Mouse (Mus musculus): ENCODE measurements at regions not wholly inside any gene's neighbourhood (a gene's known extent, or its start where the extent isn't known, plus 50 kb on each side); places are given as distances from the start of the nearest gene placed in this dataset.

GRCm38 (mm10) chr4:127522151-127522550 is 164.2 kb upstream of the Gjb5 start:
- no peak for DNase-seq (ENCODE audit: low spot score in 2 of 2)

- no peak for DNase-seq (ENCODE audit: low spot score in 2 of 2)
These were observed 160.0 kb upstream of the Gjb5 start for GRCm38 (mm10) chr4:127517978-127518377.

- peak; percentile 53 to 63 for DNase-seq (ENCODE audit: low spot score in 2 of 2)
These were observed 159.6 kb upstream of the Gjb5 start for GRCm38 (mm10) chr4:127517539-127517938.

- peak; percentile 77 to 84 for DNase-seq (ENCODE audit: low spot score in 2 of 2)
These were observed 152.0 kb upstream of the Gjb5 start for GRCm38 (mm10) chr4:127509936-127510335.

GRCm38 (mm10) chr4:127502621-127503020 is 144.6 kb upstream of the Gjb5 start:
- no peak for DNase-seq (ENCODE audit: low spot score in 2 of 2)

- DNase-seq (ENCODE audit: low spot score in 2 of 2): no peak
These were observed 143.9 kb upstream of the Gjb5 start for GRCm38 (mm10) chr4:127501881-127502280.

- DNase-seq (ENCODE audit: low spot score in 2 of 2): no peak
These were observed 129.2 kb upstream of the Gjb5 start for GRCm38 (mm10) chr4:127487016-127487780.

- no peak for DNase-seq (ENCODE audit: low spot score in 2 of 2)
These were observed 127.3 kb upstream of the Gjb5 start for GRCm38 (mm10) chr4:127485238-127485637.

- no peak for DNase-seq (ENCODE audit: low spot score in 2 of 2)
These were observed 124.5 kb upstream of the Gjb5 start for GRCm38 (mm10) chr4:127482461-127482860.

- no peak for DNase-seq (ENCODE audit: low spot score in 2 of 2)
These were observed 122.4 kb upstream of the Gjb5 start for GRCm38 (mm10) chr4:127480339-127480738.

- DNase-seq (ENCODE audit: low spot score in 2 of 2): no peak
These were observed 111.9 kb upstream of the Gjb5 start for GRCm38 (mm10) chr4:127469877-127470276.

- no peak for DNase-seq (ENCODE audit: low spot score in 2 of 2)
These were observed 96.6 kb upstream of the Gjb5 start for GRCm38 (mm10) chr4:127454511-127455119.

GRCm38 (mm10) chr4:127452081-127452480 is 94.1 kb upstream of the Gjb5 start:
- DNase-seq (ENCODE audit: low spot score in 2 of 2): no peak

GRCm38 (mm10) chr4:127445300-127445699 is 87.3 kb upstream of the Gjb5 start:
- DNase-seq (ENCODE audit: low spot score in 2 of 2): no peak

GRCm38 (mm10) chr4:127444056-127444455 is 86.1 kb upstream of the Gjb5 start:
- DNase-seq (ENCODE audit: low spot score in 2 of 2): no peak

GRCm38 (mm10) chr4:127442001-127442400 is 84.0 kb upstream of the Gjb5 start:
- peak in 1 of 2 experiments; percentile 46 for DNase-seq (ENCODE audit: low spot score in 2 of 2)

GRCm38 (mm10) chr4:127440602-127441001 is 82.6 kb upstream of the Gjb5 start:
- no peak for DNase-seq (ENCODE audit: low spot score in 2 of 2)

GRCm38 (mm10) chr4:127435076-127435475 is 77.1 kb upstream of the Gjb5 start:
- DNase-seq (ENCODE audit: low spot score in 2 of 2): peak; percentile 53 to 56

- DNase-seq (ENCODE audit: low spot score in 2 of 2): no peak
These were observed 72.3 kb upstream of the Gjb5 start for GRCm38 (mm10) chr4:127430237-127430636.

GRCm38 (mm10) chr4:127429748-127430147 is 71.8 kb upstream of the Gjb5 start:
- DNase-seq (ENCODE audit: low spot score in 2 of 2): no peak

- no peak for DNase-seq (ENCODE audit: low spot score in 2 of 2)
These were observed 65.9 kb upstream of the Gjb5 start for GRCm38 (mm10) chr4:127423855-127424254.

GRCm38 (mm10) chr4:127421927-127422450 is 64.0 kb upstream of the Gjb5 start:
- DNase-seq (ENCODE audit: low spot score in 2 of 2): no peak

GRCm38 (mm10) chr4:127421129-127421528 is 63.1 kb upstream of the Gjb5 start:
- DNase-seq (ENCODE audit: low spot score in 2 of 2): no peak

Data from right cerebral cortex, postnatal 10 days (tissue).